Mouse (Mus musculus): Measurements from ENCODE around the gene Pakap.

GRCm38 (mm10) chr4:57801239-57801638, 233.3 kb downstream of the Pakap start:
- no peak for TF ChIP-seq CTCF (IDR thresholded peaks at IDR 0.05; ENCODE audit: borderline replicate concordance, insufficient read depth, low read length)
- no peak for TF ChIP-seq POLR2A (IDR thresholded peaks at IDR 0.05; ENCODE audit: low read depth, low read length)
